8 mouse cellular contexts compared by ENCODE assay signal in genomic region chr1:115684518-115685368, GRCm38 (mm10). TPM values are rescaled to one million over a fixed set of nuclear protein-coding genes. Genes with fewer than 3 reads are reported as not detected.
DNase-seq lines count a peak whose midpoint lies in the region; ATAC-seq lines count a peak whose summit lies in the region.

TSS of gene Cntnap5a (plus strand) at chr1:115684756.

- 10% methylated on average over 26 of the region's 26 CpGs for WGBS in heart, embryonic 12.5 days
- WGBS in kidney, embryonic 16.5 days = 15% methylated on average over 25 of the region's 26 CpGs
- 18% methylated on average over 26 of the region's 26 CpGs for WGBS in liver, embryonic 11.5 days

- no peak within 1 kb of the TSS for H3K4me3 ChIP-seq in heart, embryonic 12.5 days
- H3K4me3 ChIP-seq in kidney, embryonic 16.5 days (ENCODE audit: low read length) = no peak within 1 kb of the TSS
- no peak within 1 kb of the TSS for H3K4me3 ChIP-seq in liver, embryonic 11.5 days (ENCODE audit: low read depth, low read length)

- H3K4me2 ChIP-seq in heart, embryonic 12.5 days = peak within 1 kb of the TSS; percentile 35; the same call in 1 of the 2 replicates
- no peak within 1 kb of the TSS for H3K4me2 ChIP-seq in kidney, embryonic 16.5 days (replicated peaks; ENCODE audit: low read depth, low read length)
- H3K4me2 ChIP-seq in liver, embryonic 11.5 days = no peak within 1 kb of the TSS

- H3K36me3 ChIP-seq in heart, embryonic 12.5 days = no peaks in the 10 kb centered on the region
- no peaks in the 10 kb centered on the region for H3K36me3 ChIP-seq in kidney, embryonic 16.5 days (ENCODE audit: insufficient read depth, low read length)
- H3K36me3 ChIP-seq in liver, embryonic 11.5 days (ENCODE audit: control insufficient read depth, insufficient read depth, low read length) = no peaks in the 10 kb centered on the region

- DNase-seq in cerebellum, adult 11-12 months = peak; percentile 2
- no peak for DNase-seq in cerebellum, adult 9-10 months
- peak; percentile 87 for DNase-seq in embryo, embryonic 11 days
- DNase-seq in liver, embryonic 11.5 days (ENCODE audit: low spot score) = peak; percentile 39
- DNase-seq in ovary, postnatal 10 days (ENCODE audit: low spot score) = peak; percentile 43
- DNase-seq in spleen, postnatal 14 days (ENCODE audit: low spot score in 2 of 2) = no peak

- no peak within 1 kb of the TSS for H3K9ac ChIP-seq in heart, embryonic 12.5 days
- no peak within 1 kb of the TSS for H3K9ac ChIP-seq in kidney, embryonic 16.5 days (replicated peaks; ENCODE audit: low read length)
- no peak within 1 kb of the TSS for H3K9ac ChIP-seq in liver, embryonic 11.5 days (ENCODE audit: low read depth, low read length)

- no peaks in the 10 kb centered on the region for H3K4me1 ChIP-seq in heart, embryonic 12.5 days (replicated peaks)
- no peaks in the 10 kb centered on the region for H3K4me1 ChIP-seq in kidney, embryonic 16.5 days (ENCODE audit: insufficient read depth, low read length)
- H3K4me1 ChIP-seq in liver, embryonic 11.5 days (replicated peaks; ENCODE audit: control insufficient read depth, insufficient read depth, low read length) = no peaks in the 10 kb centered on the region

- no peaks in the 10 kb centered on the region for H3K27me3 ChIP-seq in heart, embryonic 12.5 days (replicated peaks)
- no peaks in the 10 kb centered on the region for H3K27me3 ChIP-seq in kidney, embryonic 16.5 days (ENCODE audit: insufficient read depth, low read length)
- no peaks in the 10 kb centered on the region for H3K27me3 ChIP-seq in liver, embryonic 11.5 days (replicated peaks; ENCODE audit: control insufficient read depth, insufficient read depth, low read length)

- H3K9me3 ChIP-seq in heart, embryonic 12.5 days (replicated peaks) = no peaks in the 10 kb centered on the region
- H3K9me3 ChIP-seq in kidney, embryonic 16.5 days (ENCODE audit: low read length) = no peaks in the 10 kb centered on the region
- no peaks in the 10 kb centered on the region for H3K9me3 ChIP-seq in liver, embryonic 11.5 days (ENCODE audit: control insufficient read depth, low read length)

- H3K27ac ChIP-seq in heart, embryonic 12.5 days (ENCODE audit: poor library complexity, severe bottlenecking) = no peak within 1 kb of the TSS
- H3K27ac ChIP-seq in kidney, embryonic 16.5 days (ENCODE audit: low read length) = no peak within 1 kb of the TSS
- no peak within 1 kb of the TSS for H3K27ac ChIP-seq in liver, embryonic 11.5 days (ENCODE audit: low read depth, low read length)

- 0 out of 2 replicates have a peak, but pooled peaks have one; percentile 48 for ATAC-seq in heart, embryonic 12.5 days (ENCODE audit: insufficient number of reproducible peaks, low FRiP score)
- peak; percentile 94 for ATAC-seq in kidney, embryonic 16.5 days (ENCODE audit: low FRiP score, low TSS enrichment)
- ATAC-seq in liver, embryonic 11.5 days (replicated peaks; ENCODE audit: low FRiP score) = no peak; the same call in 1 of the 2 replicates

RNA-seq across cellular contexts. Expression of gene Cntnap5a, which starts in this region (rescaled TPM):
- not detected in 2 replicates for polyA plus RNA-seq in heart, embryonic 12.5 days (2016; fragmentation: Nextera tagmentation; extraction: Ambion mirVana)
- 0.01 TPM in 2 replicates for polyA plus RNA-seq in kidney, embryonic 16.5 days (2015; fragmentation: Nextera tagmentation; extraction: Ambion mirVana)
- not detected in 2 replicates for polyA plus RNA-seq in liver, embryonic 11.5 days (2014; fragmentation: Nextera tagmentation; extraction: Ambion mirVana)

Comparison
In these comparisons a context has a peak if more than half of its experiments do, and no peak if none do; other contexts are left out.
1. DNase-seq: peak in cerebellum, adult 11-12 months (single experiment), embryo, embryonic 11 days (single experiment) and ovary, postnatal 10 days (single experiment); none in cerebellum, adult 9-10 months (single experiment) and spleen, postnatal 14 days (0 of 2).
2. Peak in ATAC-seq and H3K4me2 ChIP-seq in heart, embryonic 12.5 days; RNA of the gene not detected or under 1 TPM.
3. Peak in ATAC-seq in kidney, embryonic 16.5 days; RNA of the gene not detected or under 1 TPM.
4. Peak in DNase-seq in liver, embryonic 11.5 days; RNA of the gene not detected or under 1 TPM.